9 mouse cellular contexts compared by ENCODE assay signal in genomic region chr1:120073519-120074306, GRCm38 (mm10). TPM values are rescaled to one million over a fixed set of nuclear protein-coding genes. Genes with fewer than 3 reads are reported as not detected.
DNase-seq lines count a peak whose midpoint lies in the region; ATAC-seq lines count a peak whose summit lies in the region.
"Had no signal": no experiment of that assay in that cellular context is flagged by ENCODE, and none has a peak within 500 bp of the region (broad histone marks: within the 10 kb centered on the region; RNA-seq: fewer than 3 reads in every experiment).

Gene Tmem37 (minus strand): TSS chr1:120074074.

- H3K36me3 ChIP-seq in embryonic facial prominence, embryonic 15.5 days: no peaks in the 10 kb centered on the region
- no peaks in the 10 kb centered on the region for H3K36me3 ChIP-seq in heart, embryonic 15.5 days
- H3K36me3 ChIP-seq: G1E had no signal

- H3K4me1 ChIP-seq in embryonic facial prominence, embryonic 15.5 days: peaks cover 18% of the 10 kb centered on the region
- peaks cover 25% of the 10 kb centered on the region for H3K4me1 ChIP-seq in heart, embryonic 15.5 days (replicated peaks)

- H3K27ac ChIP-seq in embryonic facial prominence, embryonic 15.5 days (replicated peaks): no peak within 1 kb of the TSS
- peak within 1 kb of the TSS; percentile 22; the same call in 1 of the 2 replicates for H3K27ac ChIP-seq in heart, embryonic 15.5 days

- no peak within 1 kb of the TSS for H3K9ac ChIP-seq in embryonic facial prominence, embryonic 15.5 days
- peak within 1 kb of the TSS; percentile 55 for H3K9ac ChIP-seq in heart, embryonic 15.5 days

- WGBS in embryonic facial prominence, embryonic 15.5 days: 3% methylated on average over 40 of the region's 40 CpGs
- WGBS in heart, embryonic 15.5 days: 3% methylated on average over 40 of the region's 40 CpGs

- peak within 1 kb of the TSS; percentile 75 for H3K4me2 ChIP-seq in embryonic facial prominence, embryonic 15.5 days (replicated peaks)
- peak within 1 kb of the TSS; percentile 93 for H3K4me2 ChIP-seq in heart, embryonic 15.5 days

- H3K27me3 ChIP-seq in embryonic facial prominence, embryonic 15.5 days: peaks cover 35% of the 10 kb centered on the region
- no peaks in the 10 kb centered on the region for H3K27me3 ChIP-seq in heart, embryonic 15.5 days

- H3K4me3 ChIP-seq in embryonic facial prominence, embryonic 15.5 days (replicated peaks): peak within 1 kb of the TSS; percentile 41
- peak within 1 kb of the TSS; percentile 52 for H3K4me3 ChIP-seq in heart, embryonic 15.5 days

- ATAC-seq in frontal cortex, adult (ENCODE audit: low TSS enrichment): 0 out of 2 replicates have a peak, but pooled peaks have one; percentile 11
- ATAC-seq in embryonic facial prominence, embryonic 15.5 days (ENCODE audit: insufficient number of reproducible peaks, low FRiP score, low TSS enrichment, low read depth): peak; percentile 45; the same call in 1 of the 2 replicates
- peak; percentile 85 for ATAC-seq in heart, embryonic 15.5 days (replicated peaks; ENCODE audit: insufficient number of reproducible peaks, insufficient read depth, low FRiP score, low read depth)

- no peaks in the 10 kb centered on the region for H3K9me3 ChIP-seq in embryonic facial prominence, embryonic 15.5 days (replicated peaks)
- no peaks in the 10 kb centered on the region for H3K9me3 ChIP-seq in heart, embryonic 15.5 days (replicated peaks)
- H3K9me3 ChIP-seq: G1E had no signal

- no peak for DNase-seq in frontal cortex, postnatal 25 days (ENCODE audit: low spot score in 2 of 2)
- DNase-seq in adrenal gland, postnatal 10 days: peak; percentile 93
- peak; percentile 95 for DNase-seq in kidney, postnatal 10 days
- DNase-seq in lung, postnatal 4 days: peak; percentile 85 to 88
- peak; percentile 54 to 68 for DNase-seq in right cerebral cortex, postnatal 10 days (ENCODE audit: low spot score in 2 of 2)

RNA-seq across cellular contexts. Expression of gene Tmem37, which starts in this region (rescaled TPM):
- 10 to 100 TPM; 24.6 to 25.8 TPM for total RNA-seq in adrenal gland, postnatal 10 days (2021)
- polyA plus RNA-seq in embryonic facial prominence, embryonic 15.5 days (2015; fragmentation: Nextera tagmentation; extraction: Ambion mirVana): 9.9 and 11.4 TPM in 2 replicates
- 7.3 and 10.7 TPM in 2 replicates for polyA plus RNA-seq in heart, embryonic 15.5 days (2015; fragmentation: Nextera tagmentation; extraction: Ambion mirVana)
- polyA plus RNA-seq: G1E had no signal

Comparison
In these comparisons a context has a peak if more than half of its experiments do, and no peak if none do; other contexts are left out.
1. ATAC-seq: peak in every context shown above with its lines; median percentile 85 in heart, embryonic 15.5 days; 45 in embryonic facial prominence, embryonic 15.5 days; 11 in frontal cortex, adult.
2. DNase-seq: peak in adrenal gland, postnatal 10 days (single experiment), kidney, postnatal 10 days (single experiment), lung, postnatal 4 days (2 of 2) and right cerebral cortex, postnatal 10 days (2 of 2); none in frontal cortex, postnatal 25 days (0 of 2).